Mouse (Mus musculus): ENCODE data around the gene Wee2.

- TF ChIP-seq GATA1 (IDR thresholded peaks at IDR 0.05; ENCODE audit: borderline replicate concordance, low read length), result no peak
- no peak for TF ChIP-seq CTCF (IDR thresholded peaks at IDR 0.05; ENCODE audit: low read depth, low read length)
- TF ChIP-seq TAL1 (conservative IDR thresholded peaks at IDR 0.05; ENCODE audit: low read depth, low read length), result no peak
Measured at GRCm38 (mm10) chr6:40430251-40430650, 8.6 kb upstream of the Wee2 start.

Measured in G1E (cell line).